Mouse (Mus musculus) ES-E14 (cell line): ENCODE data around the gene Cfap97d1. TPM values are rescaled to one million over a fixed set of nuclear protein-coding genes. Genes with fewer than 3 reads are reported as not detected.

ENCODE experiments used
- total RNA-seq: library from RNA; depleted of rRNA; stranded (reverse); fragments of 300-350 nt; gene quantifications from 2 replicates; pipeline ENCODE4 v1.2.3, GENCODE M21; 2012; rRNA removed

The Cfap97d1 gene
- total RNA-seq, 1 experiment = not detected

Other genes with a start within 250 kb of the Cfap97d1 start
- gene Etv4, start 198.9 kb upstream of the Cfap97d1 start, total RNA-seq = 78.8 and 84.0 TPM in 2 replicates
- 0.32 and 0.36 TPM in 2 replicates for gene Meox1, start 89.9 kb upstream of the Cfap97d1 start, total RNA-seq
- not detected in 2 replicates for gene Sost, start 17.3 kb upstream of the Cfap97d1 start, total RNA-seq
- gene Dusp3, start 2.7 kb downstream of the Cfap97d1 start, total RNA-seq = 12.8 and 14.8 TPM in 2 replicates
- gene Mpp3, start 44.2 kb downstream of the Cfap97d1 start, total RNA-seq = 5.2 and 7.5 TPM in 2 replicates
- gene Cd300lg, start 57.2 kb downstream of the Cfap97d1 start, total RNA-seq = not detected in 2 replicates
- 0.94 and 1.2 TPM in 2 replicates for gene Mpp2, start 104.2 kb downstream of the Cfap97d1 start, total RNA-seq
- not detected in 2 replicates for gene Ppy, start 117.0 kb downstream of the Cfap97d1 start, total RNA-seq
- gene Pyy, start 123.6 kb downstream of the Cfap97d1 start, total RNA-seq = 0.49 and 2.1 TPM in 2 replicates
- 0.45 and 0.90 TPM in 2 replicates for gene Nags, start 161.2 kb downstream of the Cfap97d1 start, total RNA-seq
- gene Tmem101, start 172.1 kb downstream of the Cfap97d1 start, total RNA-seq = 75.3 and 98.7 TPM in 2 replicates
- gene Lsm12, start 201.0 kb downstream of the Cfap97d1 start, total RNA-seq = 27.6 and 49.1 TPM in 2 replicates
- gene G6pc3, start 205.3 kb downstream of the Cfap97d1 start, total RNA-seq = 14.2 and 16.3 TPM in 2 replicates
- gene Hdac5, start 245.9 kb downstream of the Cfap97d1 start, total RNA-seq = 33.3 and 57.9 TPM in 2 replicates